Mouse (Mus musculus) gastrocnemius, adult 18-20 months (tissue): Measurements from ENCODE around the gene D630045J12Rik. TPM values are rescaled to one million over a fixed set of nuclear protein-coding genes. Genes with fewer than 3 reads are reported as not detected.

ENCODE experiments used
- DNase-seq: peaks from one replicate; pipeline ENCODE4 v3.0.0; 2021; ENCODE audit warnings: low spot score
- total RNA-seq, 2 experiments: library from RNA; stranded (reverse); gene quantifications; 2 replicates each; pipeline ENCODE4 v1.2.3; 2021

D630045J12Rik gene
- total RNA-seq, 2 experiments from 2014 or later, result 0.21 to 0.23 TPM

DNA sequence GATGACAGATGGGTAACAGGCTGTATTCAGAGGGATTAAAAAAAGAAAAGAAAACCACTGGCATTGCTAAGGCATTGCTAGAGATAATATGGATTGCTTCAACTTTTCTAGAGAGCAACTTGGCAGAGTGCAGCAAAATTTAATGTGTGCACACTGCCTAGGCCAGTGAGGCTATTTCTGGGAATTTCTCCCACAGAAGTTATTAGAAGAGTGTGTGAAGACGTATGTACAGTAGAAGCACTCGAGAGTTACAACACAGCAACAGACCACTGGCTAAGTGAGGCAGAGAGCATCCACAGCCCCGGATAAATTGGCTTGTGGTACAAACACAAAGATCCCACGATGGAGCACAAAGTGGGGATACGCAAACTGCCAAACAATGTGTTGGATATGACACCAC, 11.0 kb downstream of the D630045J12Rik start:
- DNase-seq, result no peak

DNA sequence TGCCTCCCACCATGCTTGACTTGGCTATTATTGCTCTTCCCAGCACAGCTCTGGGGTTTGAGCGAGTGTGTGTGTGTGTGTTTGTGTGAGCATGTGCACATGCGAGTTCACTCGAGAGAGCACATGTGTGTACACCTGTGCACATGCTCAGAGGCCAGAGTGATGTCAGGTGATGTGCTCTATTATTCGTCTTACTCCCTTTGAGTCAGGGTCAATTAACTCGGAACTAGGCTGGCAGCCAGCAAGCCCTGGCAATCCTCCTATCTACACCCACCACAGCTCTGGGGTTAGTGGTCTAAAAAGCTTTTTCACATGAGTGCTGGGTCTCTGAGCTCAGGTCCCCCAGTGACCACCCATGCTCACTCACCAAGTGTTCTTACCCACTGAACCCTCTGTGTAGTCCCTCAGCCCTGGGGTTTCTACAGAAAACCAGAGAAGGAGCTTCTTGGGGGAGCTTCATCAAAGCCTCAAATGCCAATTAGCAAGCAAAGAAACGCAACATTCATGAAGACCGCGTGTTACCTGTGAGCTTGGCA, 11.4 kb downstream of the D630045J12Rik start:
- DNase-seq, result no peak

DNA sequence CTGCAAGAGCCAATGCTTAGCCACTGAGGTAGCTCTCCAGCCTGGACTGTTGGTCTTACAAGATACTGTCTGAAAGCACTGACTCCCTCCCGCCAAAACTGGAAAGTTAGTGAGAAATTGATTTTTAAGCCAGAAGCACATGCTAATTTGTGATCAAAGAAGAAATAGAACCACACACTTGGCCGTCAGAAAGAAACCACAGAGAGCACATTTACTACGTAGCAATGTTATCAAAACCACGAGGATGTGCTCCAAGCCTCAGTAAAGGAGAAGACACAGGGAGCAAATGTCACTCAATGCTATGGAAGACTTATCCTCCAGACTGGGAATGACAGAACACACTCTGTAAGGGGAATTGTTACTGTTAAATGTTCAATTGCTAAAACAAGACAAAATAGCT, 12.3 kb downstream of the D630045J12Rik start:
- no peak for DNase-seq

DNA sequence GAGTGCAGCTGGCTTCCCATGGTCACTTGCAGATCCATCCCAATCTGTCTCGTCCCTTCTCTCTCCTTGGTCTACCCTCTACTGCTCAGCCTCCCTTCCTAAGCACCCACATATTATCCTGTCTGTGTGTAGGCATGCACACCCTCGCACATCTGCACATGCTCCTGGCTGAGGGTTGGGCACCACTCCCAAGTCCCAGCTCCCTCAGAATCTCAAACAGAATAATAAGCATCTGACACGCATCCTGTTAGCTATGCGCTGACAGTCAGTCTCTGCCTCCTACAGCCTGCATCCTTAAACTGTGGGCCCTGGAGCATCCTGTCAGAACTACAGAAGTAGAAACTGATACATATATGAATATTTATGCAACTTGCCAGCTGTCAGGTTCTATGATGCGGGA, 13.2 kb downstream of the D630045J12Rik start:
- DNase-seq, result no peak

DNA sequence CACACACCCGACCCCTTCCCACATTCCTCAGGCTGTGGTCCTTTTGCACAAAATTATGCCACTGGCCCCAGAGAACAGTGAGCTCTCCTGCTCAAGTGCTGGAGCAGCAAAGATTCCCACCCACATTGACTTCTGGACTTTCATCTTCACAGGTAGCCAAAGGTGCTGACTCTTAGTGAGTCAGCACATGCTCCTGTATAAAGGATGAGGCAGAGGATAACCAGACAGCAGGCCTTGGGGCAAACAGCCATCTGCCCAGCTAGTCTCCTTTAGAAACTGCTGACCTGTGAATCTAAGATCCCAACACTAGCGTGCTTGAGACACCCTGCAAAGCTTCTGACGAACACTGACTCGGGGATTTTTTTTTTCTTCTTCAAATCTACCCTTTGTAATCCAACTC, 15.4 kb downstream of the D630045J12Rik start:
- DNase-seq, result no peak

DNA sequence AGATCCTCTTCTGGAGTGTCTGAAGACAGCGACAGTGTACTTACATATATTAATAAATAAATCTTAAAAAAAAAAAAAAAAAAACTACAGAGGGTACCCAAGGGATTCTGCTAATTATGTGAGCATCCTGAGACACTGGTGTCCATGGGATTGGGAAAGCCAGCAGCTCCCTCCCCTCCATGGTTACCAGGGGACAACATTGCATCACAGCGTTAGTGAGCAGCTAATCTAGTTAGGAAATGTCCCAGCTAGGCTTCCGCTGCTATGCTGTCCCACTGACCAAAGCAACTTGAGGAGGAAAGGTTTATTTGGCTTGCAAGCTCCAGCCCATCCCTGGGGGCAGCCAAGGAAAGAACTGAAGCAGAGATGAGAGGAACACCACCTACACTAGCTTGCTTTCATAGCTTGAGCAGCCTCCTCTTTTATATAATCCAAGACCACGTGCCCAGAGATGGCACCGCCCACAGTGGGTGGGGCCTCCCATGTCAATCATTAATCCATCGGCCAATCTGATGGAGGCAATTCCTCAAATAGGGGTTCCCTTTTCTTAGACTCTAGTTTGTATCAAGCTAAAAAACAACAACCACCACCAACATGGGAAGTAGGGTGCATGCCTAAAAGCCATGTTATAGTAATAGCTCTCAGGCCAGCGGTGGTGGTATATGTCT, 17.7 kb downstream of the D630045J12Rik start:
- no peak for DNase-seq

DNA sequence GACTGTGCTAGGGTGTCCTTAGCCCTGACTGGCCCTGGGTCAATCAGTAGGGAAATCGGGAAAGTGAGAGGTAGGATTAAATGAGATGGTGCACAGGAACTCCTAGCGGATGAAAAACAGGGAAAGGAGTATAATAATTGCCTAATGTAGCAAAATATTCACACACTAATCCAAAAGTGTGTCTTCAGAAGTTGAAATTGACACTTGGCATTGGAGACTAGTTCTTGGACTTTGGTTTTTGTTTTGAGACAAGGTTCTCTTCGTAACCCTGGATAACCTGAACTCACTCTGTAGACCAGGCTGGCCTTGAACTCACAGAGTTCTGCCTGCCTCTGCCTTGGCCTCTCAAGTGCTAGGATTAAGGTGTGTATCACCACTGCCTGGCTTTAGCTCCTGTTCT, 20.0 kb downstream of the D630045J12Rik start:
- no peak for DNase-seq

DNA sequence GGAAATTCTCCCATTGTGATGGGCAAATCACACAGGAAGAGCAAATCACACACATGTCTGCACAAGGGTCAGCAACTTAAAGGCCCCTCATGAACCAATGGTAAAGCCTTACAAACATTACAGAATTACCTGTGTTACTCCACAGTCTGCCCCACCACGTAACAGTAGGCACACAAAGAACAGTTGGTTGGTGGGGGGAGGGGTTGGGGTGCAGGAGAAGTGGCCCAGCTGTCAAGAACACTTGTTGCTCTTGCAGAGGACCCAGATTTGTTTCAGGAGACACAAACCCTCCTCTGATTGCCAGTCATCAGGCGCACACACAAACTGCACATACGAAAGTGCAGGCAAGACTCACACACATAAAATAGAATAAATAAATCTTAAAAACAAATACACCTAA, 20.9 kb downstream of the D630045J12Rik start:
- DNase-seq, result no peak

DNA sequence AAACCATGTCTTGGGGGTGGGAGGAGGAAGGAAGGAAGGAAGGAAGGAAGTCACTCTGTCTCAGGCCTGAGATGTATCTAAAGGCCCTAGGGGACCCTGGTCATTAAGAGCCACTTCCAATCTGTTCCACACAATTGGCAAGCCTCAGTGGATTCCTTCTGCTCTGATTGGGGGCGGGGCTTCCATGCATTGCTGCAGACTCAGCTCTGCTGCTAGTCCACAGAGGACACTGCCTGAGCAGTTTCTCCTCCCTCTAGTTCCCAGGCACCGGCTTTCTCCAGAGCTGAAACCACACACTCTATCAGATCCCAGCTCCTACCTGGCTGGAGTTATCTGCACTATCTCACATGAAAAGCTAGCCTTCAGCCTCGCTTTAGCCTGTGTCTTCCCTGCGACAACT, 21.8 kb downstream of the D630045J12Rik start:
- no peak for DNase-seq

DNA sequence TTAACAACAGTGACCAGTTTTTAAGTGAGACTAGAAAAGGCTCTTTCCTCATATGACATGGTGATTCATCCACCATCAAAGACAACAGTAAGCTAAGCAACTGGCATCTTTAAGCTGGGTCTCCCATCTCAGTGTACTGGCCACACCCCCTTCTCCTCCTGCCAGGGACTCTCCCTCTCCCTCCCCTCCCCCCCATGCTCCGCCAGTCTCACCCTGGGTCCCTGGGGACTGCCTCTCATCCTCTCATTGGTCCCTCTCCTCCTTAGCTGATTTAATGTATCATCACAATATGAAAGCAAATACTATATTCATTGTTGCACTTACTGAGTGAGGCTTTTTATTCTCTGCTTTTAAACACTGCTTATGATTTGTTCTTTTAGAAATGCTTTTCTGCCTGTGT, 29.7 kb downstream of the D630045J12Rik start:
- no peak for DNase-seq

DNA sequence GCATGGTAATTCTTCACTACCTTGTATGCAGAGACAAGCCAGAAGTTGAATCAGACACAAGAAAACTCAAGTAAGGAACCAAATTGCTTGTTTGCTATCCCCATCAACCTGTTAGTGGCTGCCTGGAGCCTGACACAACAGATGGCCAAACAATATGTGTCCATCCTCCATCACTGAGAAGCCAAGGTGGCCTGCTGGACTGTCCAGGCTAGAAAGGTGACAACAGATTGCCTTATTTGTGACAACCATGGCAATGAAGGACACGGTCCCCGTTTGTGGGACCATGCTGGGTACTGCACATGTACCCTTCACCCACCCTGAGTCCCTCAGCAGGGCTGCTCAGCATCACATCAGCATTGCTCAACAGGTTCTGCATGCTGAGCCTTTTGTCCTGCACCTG, 34.5 kb downstream of the D630045J12Rik start:
- no peak for DNase-seq

DNA sequence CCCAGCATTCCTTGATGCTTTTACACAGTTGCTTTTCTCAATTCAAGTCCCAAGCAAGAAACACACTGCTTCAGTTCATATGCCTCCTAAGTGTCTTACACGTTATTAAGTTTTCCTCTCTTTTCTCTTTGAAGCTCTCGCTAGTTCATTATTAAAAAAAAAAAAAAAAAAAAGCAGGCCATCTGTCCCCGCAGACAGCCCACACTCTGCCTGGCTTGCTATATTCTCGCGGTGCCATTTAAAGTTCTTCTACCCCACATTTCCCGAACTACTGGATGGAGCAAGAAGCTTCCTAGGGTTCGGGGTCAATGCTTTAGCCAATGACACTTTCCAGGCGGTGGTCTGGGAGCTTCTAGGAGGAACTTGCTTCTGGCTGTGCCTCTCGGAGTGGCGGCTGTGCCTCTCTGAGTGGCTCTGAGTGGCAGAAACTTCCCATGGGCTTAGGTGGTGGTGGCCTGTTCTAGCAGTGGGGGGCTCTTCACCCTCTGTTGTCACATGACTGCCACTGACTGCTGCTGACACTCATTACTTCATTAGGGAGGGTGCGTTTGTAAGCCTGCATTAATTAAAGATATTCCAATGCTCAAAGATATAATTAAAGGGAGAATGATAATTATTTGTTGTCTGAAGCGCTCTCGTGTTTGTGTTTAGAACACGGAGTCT, 38.2 kb downstream of the D630045J12Rik start:
- no peak for DNase-seq

DNA sequence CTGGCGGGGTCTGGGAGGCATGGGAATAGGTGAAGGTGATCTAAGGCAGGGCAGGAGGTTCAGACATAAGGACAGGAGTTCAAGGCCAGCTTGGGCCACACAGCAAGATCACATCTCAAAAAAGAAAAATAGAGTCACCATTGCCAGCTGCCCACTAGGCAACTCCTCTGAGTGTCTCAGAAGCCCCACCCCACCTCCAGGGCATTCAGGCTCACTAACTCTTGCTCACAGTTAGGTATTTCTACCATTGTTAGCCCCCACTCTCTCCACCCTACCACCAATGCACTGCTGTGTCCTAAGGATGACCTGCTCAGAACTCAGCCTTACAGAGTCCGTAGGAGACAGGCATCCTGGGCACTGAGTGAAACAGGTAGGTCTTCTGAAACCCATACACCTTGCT, 46.2 kb downstream of the D630045J12Rik start:
- DNase-seq, result no peak

DNA sequence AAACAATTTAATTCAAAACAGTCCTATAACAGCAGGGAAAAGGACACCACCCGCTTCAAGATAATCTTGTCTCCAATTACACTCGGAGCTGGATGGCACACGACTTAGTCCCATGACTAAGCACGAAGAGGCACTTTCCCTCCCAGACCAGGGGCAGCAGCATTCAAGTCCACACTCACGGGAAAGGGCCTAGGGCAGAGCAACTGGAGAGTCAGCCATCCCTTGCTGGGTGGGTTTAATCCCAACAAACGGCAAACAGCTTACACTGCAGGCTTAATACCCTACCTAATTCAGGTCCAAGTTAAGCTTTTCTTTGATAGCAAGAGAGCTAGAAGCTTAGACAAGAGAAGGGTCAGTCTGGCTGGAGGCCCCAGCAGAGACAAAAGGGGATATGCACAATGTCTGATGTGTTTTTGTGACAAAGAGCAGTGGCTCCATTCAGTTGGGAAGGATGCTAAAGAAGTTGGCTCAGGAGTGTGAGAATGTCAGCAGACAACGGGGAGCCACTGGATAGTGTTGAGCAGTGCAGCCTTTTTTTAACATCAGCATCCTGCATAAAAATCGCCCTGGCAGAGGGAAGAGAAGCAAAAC, 46.8 kb downstream of the D630045J12Rik start:
- no peak for DNase-seq

DNA sequence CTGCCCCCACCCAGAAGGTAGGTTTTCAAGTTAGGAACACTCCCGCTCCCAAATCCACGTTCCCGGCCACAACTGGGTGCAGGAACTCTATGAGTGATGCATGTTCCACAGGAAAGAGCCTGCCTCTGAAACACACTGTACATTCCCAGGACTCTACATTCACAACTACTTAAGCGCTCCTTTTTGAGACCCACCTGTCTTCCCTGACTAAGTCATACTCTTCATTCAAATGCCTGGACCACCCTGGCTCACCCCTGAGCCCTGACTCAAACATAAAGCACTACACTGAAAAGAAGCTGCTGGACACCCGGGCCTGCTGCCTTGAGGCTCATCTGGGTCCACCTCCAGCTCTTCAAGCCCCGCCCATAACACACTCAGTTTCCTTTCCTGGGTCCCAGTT, 48.4 kb downstream of the D630045J12Rik start:
- no peak for DNase-seq

DNA sequence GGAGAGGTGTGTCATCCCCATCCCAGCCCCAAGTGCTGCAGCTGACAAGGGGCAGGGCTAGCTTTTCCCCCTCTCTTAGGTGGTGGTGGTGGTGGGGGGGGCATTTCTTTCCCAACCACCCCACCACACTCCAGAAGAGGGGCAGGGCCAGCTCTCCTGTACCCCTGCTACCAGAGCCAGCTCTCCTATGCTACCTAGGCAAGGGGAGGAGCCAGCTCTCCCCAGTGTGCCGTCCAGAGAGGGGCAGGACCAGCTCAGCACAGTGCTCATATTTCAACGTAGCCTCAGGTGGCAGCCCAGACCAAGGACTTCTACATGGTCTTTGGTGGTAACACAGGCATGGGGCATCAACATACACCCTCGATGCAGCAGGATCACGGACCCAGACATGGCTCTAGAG, 50.0 kb downstream of the D630045J12Rik start:
- no peak for DNase-seq

DNA sequence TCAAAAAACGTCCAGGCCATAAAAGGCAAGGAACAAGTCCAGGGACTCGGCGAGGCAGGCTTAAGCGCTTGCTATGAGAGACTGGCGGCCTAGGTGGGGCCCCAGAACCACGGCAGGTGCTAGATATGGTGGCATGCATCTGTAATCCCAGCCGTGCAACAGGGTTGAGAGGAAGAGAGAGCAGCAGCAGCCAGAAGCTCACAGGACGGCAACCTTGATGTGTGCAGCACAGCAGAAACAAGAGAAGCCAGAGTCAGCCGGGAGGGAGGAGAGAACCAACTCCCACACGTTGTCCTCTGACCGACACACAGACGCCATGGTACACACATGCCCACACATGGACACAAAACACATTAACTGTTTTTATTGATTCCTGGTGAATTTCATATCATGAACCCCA, 51.0 kb downstream of the D630045J12Rik start:
- DNase-seq, result no peak

DNA sequence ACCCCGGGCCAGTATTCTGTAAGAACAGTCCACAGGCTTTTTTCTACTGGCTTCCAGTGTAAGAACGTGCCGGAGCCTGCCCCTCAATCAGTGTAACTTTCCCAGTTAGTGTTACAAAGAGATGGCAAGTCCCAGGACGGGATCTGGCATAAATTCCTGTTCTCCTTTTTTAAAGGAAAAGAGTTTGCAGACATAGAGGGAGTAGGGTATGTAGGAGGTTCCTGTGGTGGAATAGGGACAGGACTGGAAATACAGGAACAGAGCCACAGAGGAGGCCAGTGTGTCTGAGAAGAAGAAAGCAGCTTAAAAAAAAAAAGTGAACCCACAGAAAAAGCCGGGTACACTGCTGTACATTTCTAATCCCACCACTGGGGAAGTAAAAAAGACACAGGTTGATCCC, 52.3 kb downstream of the D630045J12Rik start:
- no peak for DNase-seq

DNA sequence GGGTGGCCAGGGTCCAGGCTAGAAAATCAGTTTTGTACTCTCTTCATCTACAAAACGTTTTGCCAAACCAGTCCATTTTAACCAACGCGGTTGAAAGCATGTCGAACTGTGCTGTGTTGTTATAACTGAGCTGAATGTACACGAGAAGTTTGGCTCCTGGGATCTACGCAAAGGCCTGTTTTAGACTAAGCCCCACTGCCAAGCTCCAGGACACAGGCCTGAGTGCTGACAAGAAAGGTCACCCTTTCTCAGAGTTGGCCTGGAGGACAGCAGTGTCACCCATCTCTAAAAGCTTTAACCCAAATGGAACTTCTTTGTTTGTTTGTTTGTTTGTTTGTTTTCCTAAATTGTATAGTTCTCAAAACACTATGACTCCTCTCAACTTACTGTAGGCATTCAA, 54.2 kb downstream of the D630045J12Rik start:
- no peak for DNase-seq

DNA sequence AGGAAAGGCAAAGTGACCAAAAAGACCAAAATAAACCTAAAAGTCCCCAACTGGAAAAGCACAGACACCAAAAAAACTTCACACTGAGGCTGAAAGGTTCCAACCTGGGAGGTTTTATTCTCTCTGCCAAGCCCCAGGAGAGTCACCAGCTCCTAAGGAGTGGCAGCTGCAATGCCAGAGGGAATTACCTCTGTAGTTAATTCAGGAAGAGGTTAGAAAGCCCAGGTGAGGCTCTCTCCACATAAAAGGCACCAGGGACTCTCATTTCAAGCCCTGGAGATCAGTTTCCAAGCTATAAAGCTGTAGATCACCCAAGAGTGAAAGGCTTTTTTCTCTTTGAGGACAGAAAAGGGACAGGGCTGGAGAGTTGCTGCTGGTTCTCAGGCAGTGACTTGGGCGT, 55.1 kb downstream of the D630045J12Rik start:
- no peak for DNase-seq

DNA sequence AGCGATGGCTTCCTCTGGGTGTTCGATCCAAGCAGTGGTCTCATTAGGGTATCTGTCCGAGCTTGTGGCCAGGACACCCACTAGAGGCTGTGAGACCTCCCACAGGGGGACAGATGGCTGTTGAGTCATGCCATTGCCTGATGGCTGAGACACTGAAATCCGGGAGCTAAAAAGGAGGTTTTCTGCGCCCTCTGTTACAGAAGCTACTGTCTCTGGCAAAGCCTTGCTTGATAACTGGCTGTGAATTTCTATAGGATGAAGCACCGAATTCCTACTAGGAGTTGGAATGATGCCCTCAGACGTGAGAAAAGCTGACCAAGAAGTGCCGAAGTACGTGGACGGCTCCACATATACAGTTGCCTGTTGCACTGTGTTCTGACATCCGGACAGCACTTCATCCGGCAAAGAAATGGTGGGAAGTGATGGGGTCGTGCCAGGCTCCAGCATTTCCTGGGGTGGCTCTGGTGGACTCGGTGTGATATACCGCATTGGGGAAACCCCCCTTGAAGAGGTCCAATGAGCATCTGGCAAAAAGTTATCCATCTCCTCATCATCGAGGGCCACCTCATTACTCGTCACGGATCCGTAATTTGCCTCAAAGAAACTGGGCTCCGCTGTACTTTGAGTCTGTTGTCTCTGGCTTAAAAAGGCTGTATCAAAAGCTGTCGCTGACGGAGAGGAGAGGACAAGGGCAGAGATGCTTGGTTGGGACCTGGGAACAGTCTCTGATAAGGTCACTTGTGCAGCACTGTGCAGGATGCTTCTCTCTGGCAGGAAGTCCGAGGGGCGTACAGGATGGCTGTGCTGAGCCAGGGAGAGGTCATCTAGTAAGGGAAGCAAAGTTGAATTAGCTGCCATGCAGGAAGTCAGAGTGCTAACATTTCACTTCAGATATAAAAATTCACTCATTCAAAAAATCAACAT, 57.3 kb downstream of the D630045J12Rik start:
- DNase-seq, result no peak

DNA sequence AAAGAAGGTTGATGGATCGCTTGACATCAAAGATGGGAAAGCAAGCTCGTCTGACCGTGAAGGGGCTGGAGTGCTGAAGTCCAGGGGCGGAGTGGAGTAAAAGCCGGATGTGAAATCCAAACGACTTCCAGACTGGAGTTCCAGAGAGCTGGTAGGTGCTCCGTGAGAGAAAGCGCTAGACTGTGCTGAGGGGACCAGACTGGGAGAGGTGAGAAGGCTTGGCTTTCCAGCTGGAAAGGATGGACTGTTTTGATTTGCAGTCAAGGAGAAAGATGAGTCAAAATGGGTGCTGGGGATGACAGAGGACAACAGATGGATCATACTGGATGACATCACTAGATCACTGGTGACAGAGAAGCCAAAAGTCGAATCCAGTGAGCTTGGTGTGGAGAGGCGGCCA, 58.5 kb downstream of the D630045J12Rik start:
- no peak for DNase-seq
